Mouse (Mus musculus): ENCODE data around the gene Reep1. TPM values are rescaled to one million over a fixed set of nuclear protein-coding genes. Genes with fewer than 3 reads are reported as not detected.

Gene Reep1
- polyA plus RNA-seq, 1 experiment from 2014 or later = 15.8 TPM

GRCm38 (mm10) chr6:71791771-71792170 is 84.4 kb downstream of the Reep1 start:
- H3K36me3 ChIP-seq = no peaks in the 10 kb centered on the region
- no peak for ATAC-seq (ENCODE audit: insufficient read depth, low FRiP score, low read depth)
- no peak overlapping the region for H3K9ac ChIP-seq
- H3K27ac ChIP-seq = no peak overlapping the region
- no peak overlapping the region for H3K4me3 ChIP-seq (replicated peaks)
- H3K27me3 ChIP-seq (replicated peaks) = no peaks in the 10 kb centered on the region
- H3K4me1 ChIP-seq = no peaks in the 10 kb centered on the region
- no peaks in the 10 kb centered on the region for H3K9me3 ChIP-seq
- 82% methylated on average over 6 of the region's 6 CpGs for WGBS
- H3K4me2 ChIP-seq = no peak overlapping the region

DNA sequence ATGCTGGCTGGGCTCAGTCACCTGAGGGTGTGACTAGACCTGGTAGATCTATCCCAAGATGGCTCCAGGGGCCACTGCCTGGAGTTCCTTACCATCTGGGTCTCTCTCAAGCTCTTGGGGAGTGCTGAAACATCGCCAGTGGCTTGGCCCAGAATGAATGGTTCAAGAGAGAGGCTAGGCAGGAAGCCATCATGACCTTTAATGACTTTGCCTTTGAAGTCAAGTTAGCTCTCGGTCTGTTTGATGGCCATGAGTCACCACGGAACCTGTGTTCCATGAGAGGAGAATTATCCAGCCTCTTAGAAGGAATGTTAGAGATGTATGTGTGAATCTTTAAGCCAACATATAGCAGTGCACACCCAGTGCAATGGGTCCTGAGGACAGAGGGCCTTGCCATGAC is 92.0 kb downstream of the Reep1 start:
- ATAC-seq (ENCODE audit: insufficient read depth, low FRiP score, low read depth) = no peak
- 75% methylated on average over 3 of the region's 3 CpGs for WGBS
- H3K4me2 ChIP-seq = no peak overlapping the region
- H3K27ac ChIP-seq = no peak overlapping the region
- H3K9me3 ChIP-seq = no peaks in the 10 kb centered on the region
- no peaks in the 10 kb centered on the region for H3K27me3 ChIP-seq (replicated peaks)
- no peak overlapping the region for H3K9ac ChIP-seq
- no peak overlapping the region for H3K4me3 ChIP-seq (replicated peaks)
- no peaks in the 10 kb centered on the region for H3K4me1 ChIP-seq
- H3K36me3 ChIP-seq = no peaks in the 10 kb centered on the region

DNA sequence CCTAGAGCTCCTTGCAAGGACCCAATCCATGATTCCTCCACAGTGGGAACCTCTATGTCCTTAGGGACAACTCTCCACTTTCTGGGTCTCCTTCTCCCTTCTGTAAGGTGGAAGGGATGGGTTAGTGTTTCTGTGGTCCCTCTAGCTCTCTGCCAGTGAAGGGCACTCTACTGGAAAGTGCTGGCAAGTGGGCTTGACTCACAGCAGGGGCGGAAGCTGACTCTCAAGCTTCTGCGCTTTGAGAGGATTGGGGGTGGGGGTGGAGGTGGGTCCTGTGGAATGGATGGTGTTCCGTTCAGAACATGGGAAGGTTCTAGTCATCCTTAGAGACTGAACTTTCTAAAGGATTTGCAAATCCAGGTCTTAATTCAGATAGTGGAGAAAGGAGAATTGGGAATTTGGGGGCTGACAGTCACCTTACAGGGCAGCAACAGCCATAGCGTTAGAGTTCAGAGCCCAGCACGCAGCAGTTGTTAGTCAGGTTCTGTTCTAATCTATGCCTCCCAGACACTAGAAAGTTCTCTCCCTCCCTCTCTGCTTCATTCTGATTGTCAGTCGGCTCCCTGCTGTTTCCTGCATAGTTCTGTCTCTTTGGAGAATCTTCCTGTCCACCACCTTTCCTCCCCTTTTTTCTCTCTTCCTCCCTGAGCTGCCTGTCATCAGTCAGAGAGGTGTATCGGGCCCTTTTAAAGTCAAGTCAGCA is 93.8 kb downstream of the Reep1 start:
- ATAC-seq (ENCODE audit: insufficient read depth, low FRiP score, low read depth) = 0 out of 2 replicates have a peak, but pooled peaks have one; percentile 60
- WGBS = 55% methylated on average over 7 of the region's 7 CpGs
- no peaks in the 10 kb centered on the region for H3K27me3 ChIP-seq (replicated peaks)
- H3K9ac ChIP-seq = no peak overlapping the region
- H3K36me3 ChIP-seq = no peaks in the 10 kb centered on the region
- H3K4me1 ChIP-seq = no peaks in the 10 kb centered on the region
- no peaks in the 10 kb centered on the region for H3K9me3 ChIP-seq
- H3K4me3 ChIP-seq (replicated peaks) = no peak overlapping the region
- H3K4me2 ChIP-seq = no peak overlapping the region
- H3K27ac ChIP-seq = no peak overlapping the region

GRCm38 (mm10) chr6:71801714-71802094 is 94.3 kb downstream of the Reep1 start:
- 76% methylated on average over 10 of the region's 10 CpGs for WGBS
- ATAC-seq (ENCODE audit: insufficient read depth, low FRiP score, low read depth) = no peak
- no peaks in the 10 kb centered on the region for H3K36me3 ChIP-seq
- H3K4me2 ChIP-seq = no peak overlapping the region
- no peaks in the 10 kb centered on the region for H3K27me3 ChIP-seq (replicated peaks)
- H3K4me3 ChIP-seq (replicated peaks) = no peak overlapping the region
- no peaks in the 10 kb centered on the region for H3K9me3 ChIP-seq
- no peaks in the 10 kb centered on the region for H3K4me1 ChIP-seq
- no peak overlapping the region for H3K27ac ChIP-seq
- H3K9ac ChIP-seq = no peak overlapping the region

DNA sequence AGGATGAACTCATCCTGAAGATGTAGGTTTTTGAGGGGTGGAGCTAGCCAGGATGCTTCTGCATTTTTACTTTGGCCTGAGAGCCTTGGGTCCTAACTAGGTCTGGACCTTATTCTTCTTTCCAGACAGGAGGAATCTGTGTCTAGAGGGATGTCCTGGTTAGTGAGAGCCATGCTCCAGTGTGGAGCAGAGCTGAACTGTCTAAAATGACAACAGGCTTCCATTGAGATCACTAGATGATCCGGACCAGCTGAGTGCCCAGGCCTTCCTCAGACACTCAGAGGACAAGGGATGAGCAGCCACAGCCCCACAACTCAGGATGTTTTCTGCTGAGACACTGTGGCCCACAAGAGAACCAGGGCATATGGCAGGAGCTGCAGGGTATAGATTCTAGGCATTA is 96.2 kb downstream of the Reep1 start:
- no peak for ATAC-seq (ENCODE audit: insufficient read depth, low FRiP score, low read depth)
- Histone ChIP-seq H3K4me1 (no peaks in the 10 kb centered on the region), H3K9me3 (no peaks in the 10 kb centered on the region), H3K4me2 (no peak overlapping the region), H3K27me3 (replicated peaks) (no peaks in the 10 kb centered on the region), H3K4me3 (replicated peaks) (no peak overlapping the region), H3K36me3 (no peaks in the 10 kb centered on the region), H3K27ac (no peak overlapping the region), H3K9ac (no peak overlapping the region)
- 80% methylated on average over 1 of the region's 1 CpGs for WGBS

- no peaks in the 10 kb centered on the region for H3K9me3 ChIP-seq
- ATAC-seq (ENCODE audit: insufficient read depth, low FRiP score, low read depth) = peak; percentile 79
- 22% methylated on average over 12 of the region's 12 CpGs for WGBS
- H3K27me3 ChIP-seq (replicated peaks) = no peaks in the 10 kb centered on the region
- H3K4me1 ChIP-seq = no peaks in the 10 kb centered on the region
- H3K9ac ChIP-seq = no peak overlapping the region
- no peak overlapping the region for H3K4me2 ChIP-seq
- H3K4me3 ChIP-seq (replicated peaks) = no peak overlapping the region
- no peaks in the 10 kb centered on the region for H3K36me3 ChIP-seq
- H3K27ac ChIP-seq = no peak overlapping the region
Measured at GRCm38 (mm10) chr6:71804061-71804829, 96.9 kb downstream of the Reep1 start.

DNA sequence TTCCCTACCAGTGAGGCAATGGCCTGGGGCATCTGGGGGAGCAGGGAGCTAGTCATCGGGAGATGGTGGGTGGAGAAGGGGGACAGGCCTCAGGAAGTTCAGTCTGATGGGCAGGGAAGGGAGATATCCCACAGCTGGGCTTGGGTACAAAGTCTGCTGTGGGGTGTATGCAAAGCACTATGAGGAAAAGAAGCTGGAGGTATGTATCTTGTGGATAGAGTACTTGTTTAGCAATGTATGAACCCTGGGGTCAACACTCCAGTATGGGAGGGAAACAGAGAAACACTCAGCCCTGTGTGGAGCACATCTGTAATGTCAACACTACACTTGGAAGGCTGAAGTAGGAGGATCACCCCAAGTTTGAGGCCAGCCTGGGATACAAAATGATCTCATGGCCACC is 99.4 kb downstream of the Reep1 start:
- no peak for ATAC-seq (ENCODE audit: insufficient read depth, low FRiP score, low read depth)
- Histone ChIP-seq H3K4me3 (replicated peaks) (no peak overlapping the region), H3K9me3 (no peaks in the 10 kb centered on the region), H3K9ac (no peak overlapping the region), H3K4me2 (no peak overlapping the region), H3K36me3 (no peaks in the 10 kb centered on the region), H3K27me3 (replicated peaks) (no peaks in the 10 kb centered on the region), H3K27ac (no peak overlapping the region), H3K4me1 (no peaks in the 10 kb centered on the region)
- whole genome bisulfite sequencing = 43% methylated on average over 1 of the region's 1 CpGs

DNA sequence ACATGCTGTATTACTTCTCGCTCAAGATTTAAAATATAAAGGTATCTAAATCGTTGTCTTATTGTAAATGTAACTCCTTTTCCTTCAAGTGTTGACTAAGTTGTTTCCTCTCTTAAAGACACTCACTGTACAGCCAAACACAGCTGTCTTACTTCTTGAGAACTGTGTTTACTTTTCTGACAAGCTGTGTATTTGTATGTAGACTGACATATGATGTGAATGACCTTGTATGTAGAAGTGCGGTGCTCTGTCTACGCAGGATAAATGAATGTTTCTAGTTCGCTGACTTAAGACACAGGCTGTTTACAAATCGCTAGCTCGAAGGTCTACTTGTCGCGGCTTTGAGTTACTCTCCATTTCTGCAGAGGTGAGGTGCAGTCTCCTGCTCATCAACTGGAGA is 102.5 kb downstream of the Reep1 start:
- H3K4me1 ChIP-seq = no peaks in the 10 kb centered on the region
- no peak overlapping the region for H3K4me2 ChIP-seq
- H3K27me3 ChIP-seq (replicated peaks) = no peaks in the 10 kb centered on the region
- WGBS = 42% methylated on average over 9 of the region's 9 CpGs
- no peak overlapping the region for H3K9ac ChIP-seq
- no peak overlapping the region for H3K27ac ChIP-seq
- H3K4me3 ChIP-seq (replicated peaks) = no peak overlapping the region
- H3K36me3 ChIP-seq = peaks cover 13% of the 10 kb centered on the region
- H3K9me3 ChIP-seq = no peaks in the 10 kb centered on the region
- ATAC-seq (ENCODE audit: insufficient read depth, low FRiP score, low read depth) = no peak

DNA sequence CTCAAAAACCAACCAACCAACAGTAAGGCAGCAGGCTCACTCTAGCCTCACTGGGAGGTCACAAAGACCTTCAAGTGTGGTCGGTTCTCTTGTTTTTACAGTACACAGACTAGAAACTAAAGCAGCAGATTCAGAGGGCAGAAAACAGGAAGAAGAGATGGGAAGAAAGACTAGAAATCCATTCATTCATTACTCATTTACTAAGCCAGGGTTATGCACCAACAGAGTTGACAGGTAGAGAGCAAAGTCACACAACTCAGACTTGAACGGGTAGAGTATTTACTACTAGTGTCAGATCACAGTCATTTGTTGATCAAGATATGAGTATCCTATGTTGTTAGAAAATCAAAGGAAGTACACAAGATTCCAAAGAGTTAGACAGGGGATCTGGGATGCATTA is 105.5 kb downstream of the Reep1 start:
- H3K27me3 ChIP-seq (replicated peaks) = no peaks in the 10 kb centered on the region
- 75% methylated on average over 2 of the region's 2 CpGs for WGBS
- no peak overlapping the region for H3K9ac ChIP-seq
- ATAC-seq (ENCODE audit: insufficient read depth, low FRiP score, low read depth) = no peak
- no peak overlapping the region for H3K4me3 ChIP-seq (replicated peaks)
- H3K36me3 ChIP-seq = peaks cover 30% of the 10 kb centered on the region
- no peak overlapping the region for H3K27ac ChIP-seq
- H3K9me3 ChIP-seq = no peaks in the 10 kb centered on the region
- no peak overlapping the region for H3K4me2 ChIP-seq
- no peaks in the 10 kb centered on the region for H3K4me1 ChIP-seq

GRCm38 (mm10) chr6:71819764-71820292 is 112.5 kb downstream of the Reep1 start:
- Histone ChIP-seq H3K27me3 (replicated peaks) (no peaks in the 10 kb centered on the region), H3K4me2 (no peak overlapping the region), H3K27ac (no peak overlapping the region), H3K4me3 (replicated peaks) (no peak overlapping the region), H3K36me3 (peaks cover 18% of the 10 kb centered on the region), H3K9me3 (no peaks in the 10 kb centered on the region), H3K4me1 (peaks cover 4% of the 10 kb centered on the region; the same call in 1 of the 2 replicates), H3K9ac (no peak overlapping the region)
- no peak for ATAC-seq (ENCODE audit: insufficient read depth, low FRiP score, low read depth)
- 88% methylated on average over 5 of the region's 5 CpGs for WGBS

- H3K4me1 ChIP-seq = peaks cover 4% of the 10 kb centered on the region; the same call in 1 of the 2 replicates
- 1% methylated on average over 7 of the region's 7 CpGs for WGBS
- peak overlapping the region; percentile 67 for H3K4me2 ChIP-seq
- H3K27ac ChIP-seq = no peak overlapping the region
- peak; percentile 19; the same call in 1 of the 2 replicates for ATAC-seq (ENCODE audit: insufficient read depth, low FRiP score, low read depth)
- H3K9me3 ChIP-seq = no peaks in the 10 kb centered on the region
- peak overlapping the region; percentile 67 for H3K4me3 ChIP-seq (replicated peaks)
- no peaks in the 10 kb centered on the region for H3K27me3 ChIP-seq (replicated peaks)
- H3K36me3 ChIP-seq = no peaks in the 10 kb centered on the region; the same call in none of the 2 replicates
- H3K9ac ChIP-seq = peak overlapping the region; percentile 59; the same call in 1 of the 2 replicates
Measured at GRCm38 (mm10) chr6:71823085-71823484, 115.7 kb downstream of the Reep1 start.

DNA sequence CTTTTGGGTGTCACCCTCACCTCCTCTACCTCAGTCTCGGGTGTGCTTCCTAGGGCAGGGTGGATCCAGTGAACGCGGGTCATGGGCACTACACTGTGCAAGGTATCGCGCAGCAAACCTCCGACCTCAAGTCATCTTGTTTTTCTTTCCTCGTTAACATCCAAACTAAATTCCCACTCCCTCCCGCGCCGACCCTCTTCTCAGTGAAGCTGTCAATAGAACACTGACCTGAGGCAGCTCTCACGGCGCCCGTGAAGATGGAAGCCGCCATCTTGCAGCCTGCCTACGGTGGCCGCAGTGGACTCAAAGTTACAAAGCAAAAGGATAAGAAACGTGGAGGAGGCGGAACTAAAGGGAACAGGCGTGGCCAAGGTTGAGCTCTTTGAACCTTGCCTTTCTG is 116.1 kb downstream of the Reep1 start:
- Histone ChIP-seq H3K27me3 (replicated peaks) (no peaks in the 10 kb centered on the region), H3K27ac (0 out of 2 replicates have a peak overlapping the region, but pooled peaks have one; percentile 16), H3K9ac (peak overlapping the region; percentile 59; the same call in 1 of the 2 replicates), H3K4me2 (peak overlapping the region; percentile 67), H3K4me1 (peaks cover 4% of the 10 kb centered on the region; the same call in 1 of the 2 replicates), H3K9me3 (no peaks in the 10 kb centered on the region), H3K36me3 (no peaks in the 10 kb centered on the region; the same call in 1 of the 2 replicates), H3K4me3 (replicated peaks) (peak overlapping the region; percentile 67)
- ATAC-seq (ENCODE audit: insufficient read depth, low FRiP score, low read depth) = peak; percentile 88
- 0% methylated on average over 19 of the region's 19 CpGs for WGBS

Measured in stomach, embryonic 15.5 days (tissue).